ENCODE assay signal across 19 mouse cellular contexts in the genomic region with DNA sequence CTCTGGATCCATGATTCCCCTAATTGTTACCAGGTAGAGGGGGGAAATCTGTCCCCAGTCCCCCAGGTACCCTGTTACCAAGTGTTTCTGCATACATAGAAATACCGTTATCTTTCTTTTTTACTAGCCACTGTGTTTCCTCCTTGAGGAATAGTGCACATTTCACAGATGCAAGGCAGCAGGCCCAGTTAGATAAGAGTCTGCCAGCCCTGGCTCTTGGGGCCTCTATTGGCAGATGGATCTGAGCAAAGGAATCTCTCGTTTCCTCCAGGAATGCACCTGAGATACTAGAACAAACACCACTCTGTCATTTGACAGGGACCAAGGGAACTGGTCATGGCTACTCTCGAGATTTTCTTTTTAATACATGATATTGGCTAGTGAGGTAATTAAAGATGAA. TPM values are rescaled to one million over a fixed set of nuclear protein-coding genes. Genes with fewer than 3 reads are reported as not detected.
A peak's percentile ranks its signal among the peaks of the same experiment; 100 is the strongest.
DNase-seq lines count a peak whose midpoint lies in the region; ATAC-seq and TF ChIP-seq lines count a peak whose summit lies in the region.
"Had no signal": no experiment of that assay in that cellular context is flagged by ENCODE, and none has a peak within 500 bp of the region (broad histone marks: within the 10 kb centered on the region; RNA-seq: fewer than 3 reads in every experiment).

No protein-coding gene starts in this region.

- no peak overlapping the region for H3K4me3 ChIP-seq in gastrocnemius, adult 2 months
- H3K4me3 ChIP-seq: limb, embryonic 13.5 days; liver, embryonic 13.5 days; neural tube, embryonic 15.5 days had no signal

- TF ChIP-seq CTCF in gastrocnemius, adult 2 months (IDR thresholded peaks at IDR 0.05) = no peak

- intact Hi-C loops in gastrocnemius, adult 2 months (cut with DNase I) = no loop called here
- intact Hi-C loops in gastrocnemius, postnatal 36 days (cut with DNase I) = no loop called here
- intact Hi-C loops in heart, postnatal 10 days (cut with DNase I) = no loop called here

- peak overlapping the region; percentile 86; the same call in 1 of the 2 replicates for H3K27ac ChIP-seq in gastrocnemius, adult 2 months
- H3K27ac ChIP-seq: hindbrain, postnatal 0 days; limb, embryonic 13.5 days; liver, embryonic 13.5 days; neural tube, embryonic 15.5 days had no signal

- ATAC-seq in CD4-positive, CD25-positive, alpha-beta regulatory T cell, adult 4 months = no peak
- ATAC-seq: hindbrain, postnatal 0 days; intestine, postnatal 0 days; midbrain, embryonic 16.5 days had no signal

- DNase-seq in gastrocnemius, adult 2 months = no peak
- DNase-seq in gastrocnemius, postnatal 36 days = no peak
- peak; percentile 38 for DNase-seq in ovary, postnatal 36 days (ENCODE audit: low spot score)
- DNase-seq in ovary, adult 18-20 months (ENCODE audit: low spot score) = no peak
- DNase-seq in heart, postnatal 10 days = peak; percentile 60 to 68
- no peak for DNase-seq in kidney, adult 8-10 months
- DNase-seq in urinary bladder, postnatal 4 days (ENCODE audit: low spot score in 2 of 2) = no peak
- DNase-seq: adrenal gland, postnatal 36 days; cerebellum, adult 18-20 months; cerebellum, postnatal 36 days; gastrocnemius, postnatal 14 days; liver, embryonic 13.5 days; right cerebral cortex, postnatal 4 days had no signal

RNA-seq across cellular contexts. Expression of a gene that starts 44.9 kb away (rescaled TPM):
- total RNA-seq in gastrocnemius, adult 2 months (2021) = 10 to 100 TPM; 23.3 to 25.3 TPM
- 10 to 100 TPM; 18.3 to 18.9 TPM for total RNA-seq in gastrocnemius, postnatal 36 days (2021)
- total RNA-seq in heart, postnatal 10 days (2021) = 10 to 100 TPM; 29.4 to 32.9 TPM
- 1 to 10 TPM; 1.7 to 1.8 TPM for polyA plus RNA-seq in CD4-positive, CD25-positive, alpha-beta regulatory T cell, adult 4 months (2017; shearing (Covaris generic))

RNA-seq across cellular contexts. Expression of a gene that starts 47.1 kb away (rescaled TPM):
- 10 to 100 TPM; 21.3 to 23.6 TPM for total RNA-seq in gastrocnemius, adult 2 months (2021)
- 10 to 100 TPM; 22.8 to 23.2 TPM for total RNA-seq in gastrocnemius, postnatal 36 days (2021)
- 10 to 100 TPM; 19.4 to 20.3 TPM for total RNA-seq in heart, postnatal 10 days (2021)
- polyA plus RNA-seq in CD4-positive, CD25-positive, alpha-beta regulatory T cell, adult 4 months (2017; shearing (Covaris generic)) = 10 to 100 TPM; 16.8 to 23.5 TPM

Comparison
In these comparisons a context has a peak if more than half of its experiments do, and no peak if none do; other contexts are left out.
1. DNase-seq: peak in ovary, postnatal 36 days (single experiment) and heart, postnatal 10 days (2 of 2); none in gastrocnemius, adult 2 months (single experiment), gastrocnemius, postnatal 36 days (0 of 2), ovary, adult 18-20 months (single experiment), kidney, adult 8-10 months (0 of 2) and urinary bladder, postnatal 4 days (0 of 2).